Mouse (Mus musculus): ENCODE data around the gene Scgb2a2. TPM values are rescaled to one million over a fixed set of nuclear protein-coding genes. Genes with fewer than 3 reads are reported as not detected.
A peak's percentile ranks its signal among the peaks of the same experiment; 100 is the strongest.
"Not testable (repeated sequence)": the region's sequence is repeated elsewhere in the genome, so short reads cannot be mapped to it uniquely, and the experiment has no call there.

Gene Scgb2a2
- polyA plus RNA-seq, 1 experiment from 2014 or later = not detected

DNA sequence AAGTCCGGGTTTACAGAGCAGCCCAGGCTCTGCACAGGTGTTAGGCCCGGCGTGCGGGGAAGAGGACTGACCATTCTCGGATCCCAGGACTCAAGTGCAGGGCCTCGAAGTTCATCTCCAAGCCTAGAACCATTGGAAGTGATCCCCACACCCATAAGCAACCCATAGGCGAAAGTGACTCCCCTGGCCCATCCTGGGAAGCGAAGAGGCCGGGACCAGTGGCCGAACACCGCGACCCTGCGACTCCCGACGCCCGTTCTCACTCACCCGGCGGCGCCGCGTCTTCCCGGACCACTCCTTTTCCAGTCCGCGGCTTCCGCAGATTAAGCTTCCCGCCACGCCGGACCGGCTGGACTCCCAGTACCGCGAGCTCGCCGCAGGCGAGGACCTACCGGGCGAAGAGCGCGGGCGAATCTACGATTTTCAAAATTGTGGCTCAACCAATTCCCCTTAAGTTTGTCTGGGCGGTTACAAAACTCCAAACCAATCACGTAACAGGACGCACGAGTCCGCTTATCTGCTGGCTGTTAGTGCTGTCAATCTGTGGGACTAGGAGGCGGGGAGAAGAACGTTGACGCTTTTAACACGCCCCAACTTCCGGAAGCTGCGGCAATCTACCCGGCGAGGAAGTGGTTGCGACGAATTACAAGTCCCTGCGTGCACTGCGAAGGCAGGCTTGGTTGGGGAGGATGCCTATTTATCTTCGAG is 51.9 kb downstream of the Scgb2a2 start, which contains the start of gene Incenp:
Gene Incenp (minus strand): TSS at position 480 of the 708 bp plus-strand sequence.
- peaks cover 21% of the 10 kb centered on the region for H3K36me3 ChIP-seq
- H3K27ac ChIP-seq = peak within 1 kb of the TSS; percentile 93
- no peaks in the 10 kb centered on the region for H3K9me3 ChIP-seq
- peaks cover 22% of the 10 kb centered on the region for H3K4me1 ChIP-seq
- WGBS = under 1% methylated on average over 58 of the region's 58 CpGs
- no peaks in the 10 kb centered on the region for H3K27me3 ChIP-seq (ENCODE audit: insufficient read depth, poor library complexity, severe bottlenecking)
- peak; percentile 99 for DNase-seq (ENCODE audit: low spot score)
- H3K4me3 ChIP-seq = peak within 1 kb of the TSS; percentile 91

GRCm38 (mm10) chr19:9899780-9900146 is 52.4 kb downstream of the Scgb2a2 start:
- Histone ChIP-seq H3K9me3 (no peaks in the 10 kb centered on the region), H3K4me1 (peaks cover 22% of the 10 kb centered on the region), H3K27me3 (ENCODE audit: insufficient read depth, poor library complexity, severe bottlenecking) (no peaks in the 10 kb centered on the region), H3K27ac (peak overlapping the region; percentile 93), H3K36me3 (peaks cover 16% of the 10 kb centered on the region), H3K4me3 (peak overlapping the region; percentile 91)
- WGBS = 8% methylated on average over 10 of the region's 10 CpGs
- DNase-seq (ENCODE audit: low spot score) = no peak

GRCm38 (mm10) chr19:9900696-9901095 is 53.3 kb downstream of the Scgb2a2 start:
- not testable (repeated sequence) for H3K4me3 ChIP-seq; H3K27ac ChIP-seq; H3K36me3 ChIP-seq; DNase-seq (ENCODE audit: low spot score); H3K9me3 ChIP-seq; H3K27me3 ChIP-seq (ENCODE audit: insufficient read depth, poor library complexity, severe bottlenecking)
- peaks cover 22% of the 10 kb centered on the region for H3K4me1 ChIP-seq
- 95% methylated on average over 2 of the region's 2 CpGs for WGBS

Small RNA genes within 50 kb of the gene (microRNA-seq; reads per million reads assigned to microRNA genes)
- gene Gm22369 = not detected

Other genes starting within 250 kb of the Scgb2a2 start
- gene Incenp, start 52.0 kb downstream of the Scgb2a2 start, polyA plus RNA-seq (2016; fragmentation: Nextera tagmentation; extraction: Ambion mirVana) = 93.8 and 122 TPM in 2 replicates
- 1,706 and 1,823 TPM in 2 replicates for gene Fth1, start 133.0 kb downstream of the Scgb2a2 start, polyA plus RNA-seq (2016; fragmentation: Nextera tagmentation; extraction: Ambion mirVana)
- 0.73 and 0.95 TPM in 2 replicates for gene Best1, start 154.1 kb downstream of the Scgb2a2 start, polyA plus RNA-seq (2016; fragmentation: Nextera tagmentation; extraction: Ambion mirVana)
- 51.5 and 57.6 TPM in 2 replicates for gene Rab3il1, start 154.1 kb downstream of the Scgb2a2 start, polyA plus RNA-seq (2016; fragmentation: Nextera tagmentation; extraction: Ambion mirVana)
- gene Fads3, start 194.0 kb downstream of the Scgb2a2 start, polyA plus RNA-seq (2016; fragmentation: Nextera tagmentation; extraction: Ambion mirVana) = 16.5 and 19.0 TPM in 2 replicates